Mouse (Mus musculus) ES-E14 (cell line): Measurements from ENCODE around the gene Dpp4.

Experiments used
- HCFC1 ChIP-seq: IDR thresholded peaks from 2 replicates; pipeline ENCODE4 v1.6.1; 2012; ENCODE audit warnings: low read length, inconsistent platforms, borderline replicate concordance; ENCODE audit not compliant: insufficient read depth
- MAFK ChIP-seq: IDR thresholded peaks from 2 replicates; pipeline ENCODE4 v1.6.1; 2014; ENCODE audit warnings: mild to moderate bottlenecking, low read depth, low read length, inconsistent platforms; ENCODE audit not compliant: insufficient read depth

GRCm38 (mm10) chr2:62390305-62390704 is 21.7 kb downstream of the Dpp4 start:
- TF ChIP-seq HCFC1: no peak
- TF ChIP-seq MAFK: no peak
